Mouse (Mus musculus): ENCODE measurements around the gene Sec24b. TPM values are rescaled to one million over a fixed set of nuclear protein-coding genes. Genes with fewer than 3 reads are reported as not detected.
A peak's percentile ranks its signal among the peaks of the same experiment; 100 is the strongest.

The Sec24b gene
- polyA plus RNA-seq, 2 experiments: 7.8 to 17.1 TPM

DNA sequence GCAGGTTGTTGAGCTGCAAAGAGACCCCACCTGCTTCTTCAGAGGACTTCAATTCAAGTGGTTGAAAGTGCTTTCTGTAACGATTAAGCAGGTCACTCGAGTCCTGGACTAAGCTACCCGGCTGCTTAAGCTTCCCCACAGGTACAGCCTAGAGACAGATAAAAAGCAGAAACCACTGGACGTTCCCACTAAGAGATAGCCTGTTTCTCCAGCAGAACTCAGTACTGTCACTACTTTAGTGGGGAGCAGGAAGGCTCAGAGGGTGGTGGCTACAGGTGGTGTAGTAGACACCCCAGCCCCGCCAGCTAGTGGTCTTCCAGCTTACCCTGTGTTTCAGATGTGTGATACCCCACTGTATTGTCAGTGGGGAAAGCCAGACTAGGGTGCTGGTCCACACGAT lies 19.3 kb upstream of the Sec24b start:
- H3K4me1 ChIP-seq (replicated peaks; ENCODE audit: control insufficient read depth in 2 of 2, insufficient read depth in 2 of 2, low read length in 1 of 2): no peaks in the 10 kb centered on the region
- ATAC-seq (ENCODE audit: insufficient read depth): no peak
- 51% methylated on average over 6 of the region's 6 CpGs for WGBS (ENCODE audit: insufficient replicate concordance)

DNA sequence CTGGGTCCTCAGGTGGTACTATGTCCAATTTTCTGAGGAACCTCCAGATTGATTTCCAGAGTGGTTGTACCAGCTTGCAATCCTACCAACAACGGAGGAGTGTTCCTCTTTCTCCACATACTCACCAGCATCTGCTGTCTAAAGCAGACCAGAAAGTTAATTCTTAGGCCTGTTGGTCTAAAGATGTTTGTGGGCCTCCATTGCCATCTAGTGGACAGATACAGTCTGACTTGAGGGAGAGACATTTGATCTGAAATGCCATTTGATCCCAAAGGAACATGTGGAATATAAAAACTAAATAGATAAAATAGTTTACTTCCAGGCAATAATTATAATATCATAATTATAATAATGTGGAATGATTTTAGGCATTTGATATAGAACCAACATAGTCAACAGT lies 18.4 kb upstream of the Sec24b start:
- no peak for TF ChIP-seq EP300 (IDR thresholded peaks at IDR 0.05; ENCODE audit: low read depth)
- peak; percentile 71 for TF ChIP-seq CTCF (IDR thresholded peaks at IDR 0.05; ENCODE audit: low read depth)
- no peak overlapping the region for H3K27ac ChIP-seq
- no peaks in the 10 kb centered on the region for H3K27me3 ChIP-seq (ENCODE audit: control insufficient read depth, insufficient read depth, low read length)
- no peaks in the 10 kb centered on the region for H3K36me3 ChIP-seq (replicated peaks; ENCODE audit: control insufficient read depth, insufficient read depth, low read depth)
- peak in 1 of 3 experiments; percentile 29 for DNase-seq (ENCODE audit: low read depth in 3 of 3, low spot score in 3 of 3)
- no peaks in the 10 kb centered on the region for H3K4me1 ChIP-seq (replicated peaks; ENCODE audit: control insufficient read depth in 2 of 2, insufficient read depth in 2 of 2, low read length in 1 of 2)
- H3K9me3 ChIP-seq (ENCODE audit: control insufficient read depth, low read length): no peaks in the 10 kb centered on the region
- no peak for ATAC-seq (ENCODE audit: insufficient read depth)
- WGBS (ENCODE audit: insufficient replicate concordance): 8% methylated on average over 1 of the region's 1 CpGs
- no peak overlapping the region for H3K4me2 ChIP-seq (ENCODE audit: low read depth)
- no peak overlapping the region for H3K9ac ChIP-seq (replicated peaks)
- H3K4me3 ChIP-seq (ENCODE audit: insufficient read depth in 1 of 2, low read depth in 2 of 2, low read length in 2 of 2): no peak overlapping the region

More for the DNA sequence above, 19.3 kb upstream of the Sec24b start:
- TF ChIP-seq CTCF (IDR thresholded peaks at IDR 0.05; ENCODE audit: low read depth) (no peak), EP300 (IDR thresholded peaks at IDR 0.05; ENCODE audit: low read depth) (no peak)
- Histone ChIP-seq H3K4me3 (ENCODE audit: insufficient read depth in 1 of 2, low read depth in 2 of 2, low read length in 2 of 2) (no peak overlapping the region), H3K36me3 (replicated peaks; ENCODE audit: control insufficient read depth, insufficient read depth, low read depth) (no peaks in the 10 kb centered on the region), H3K27ac (no peak overlapping the region), H3K27me3 (ENCODE audit: control insufficient read depth, insufficient read depth, low read length) (no peaks in the 10 kb centered on the region), H3K4me2 (ENCODE audit: low read depth) (no peak overlapping the region), H3K9ac (replicated peaks) (no peak overlapping the region), H3K9me3 (ENCODE audit: control insufficient read depth, low read length) (no peaks in the 10 kb centered on the region)
- DNase-seq (ENCODE audit: low read depth in 3 of 3, low spot score in 3 of 3): no peak

DNA sequence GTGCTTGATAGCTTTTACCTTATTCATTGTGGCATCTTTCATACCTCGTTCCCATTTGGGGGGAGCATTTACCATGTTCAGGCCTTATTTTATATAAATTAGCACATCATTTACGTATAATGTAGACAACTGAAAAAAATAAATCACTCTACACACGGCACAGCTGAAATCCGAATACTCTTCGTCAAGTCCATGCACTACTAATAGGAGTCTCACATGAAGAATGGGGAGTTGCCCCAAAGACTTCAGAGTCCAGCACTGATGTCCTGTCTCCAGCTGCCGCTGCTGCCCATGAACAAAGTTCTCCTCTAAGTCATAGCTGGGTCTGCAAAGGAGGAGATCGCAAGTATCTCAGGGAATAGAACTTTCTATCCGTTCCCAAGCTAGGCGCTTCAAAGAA lies 15.9 kb upstream of the Sec24b start:
- 74% methylated on average over 9 of the region's 9 CpGs for WGBS (ENCODE audit: insufficient replicate concordance)
- no peak overlapping the region for H3K4me3 ChIP-seq (ENCODE audit: insufficient read depth in 1 of 2, low read depth in 2 of 2, low read length in 2 of 2)
- H3K27ac ChIP-seq: no peak overlapping the region
- H3K9me3 ChIP-seq (ENCODE audit: control insufficient read depth, low read length): no peaks in the 10 kb centered on the region
- ATAC-seq (ENCODE audit: insufficient read depth) (no peak), DNase-seq (ENCODE audit: low read depth in 3 of 3, low spot score in 3 of 3) (no peak)
- no peaks in the 10 kb centered on the region; a peak in 1 of 4 replicates for H3K4me1 ChIP-seq (replicated peaks; ENCODE audit: control insufficient read depth in 2 of 2, insufficient read depth in 2 of 2, low read length in 1 of 2)
- no peak overlapping the region for H3K4me2 ChIP-seq (ENCODE audit: low read depth)
- TF ChIP-seq CTCF (IDR thresholded peaks at IDR 0.05; ENCODE audit: low read depth): no peak
- no peak overlapping the region for H3K9ac ChIP-seq (replicated peaks)
- no peaks in the 10 kb centered on the region for H3K27me3 ChIP-seq (ENCODE audit: control insufficient read depth, insufficient read depth, low read length)
- H3K36me3 ChIP-seq (replicated peaks; ENCODE audit: control insufficient read depth, insufficient read depth, low read depth): no peaks in the 10 kb centered on the region

DNA sequence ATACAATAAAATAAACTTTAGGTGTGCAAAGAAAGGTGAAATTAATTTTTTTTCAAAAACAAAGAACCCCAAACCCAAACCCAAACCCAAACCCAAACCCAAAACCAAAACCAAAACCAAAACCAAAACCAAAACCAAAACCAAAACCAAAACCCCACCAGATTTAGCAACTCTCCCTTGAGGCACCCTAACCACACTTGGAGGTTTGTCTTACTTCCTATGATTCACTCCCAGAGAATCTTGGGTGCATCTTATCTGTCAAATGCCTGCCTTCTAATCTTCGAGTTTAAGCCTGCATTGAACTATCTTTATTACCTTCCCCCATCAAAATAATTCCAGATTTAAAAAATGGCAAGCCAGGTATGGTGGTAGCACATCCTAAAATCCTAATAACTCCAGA lies 14.4 kb upstream of the Sec24b start:
- H3K4me3 ChIP-seq (ENCODE audit: insufficient read depth in 1 of 2, low read depth in 2 of 2, low read length in 2 of 2): no peak overlapping the region
- H3K4me2 ChIP-seq (ENCODE audit: low read depth): no peak overlapping the region
- H3K27ac ChIP-seq: no peak overlapping the region
- H3K9ac ChIP-seq (replicated peaks): no peak overlapping the region
- DNase-seq (ENCODE audit: low read depth in 3 of 3, low spot score in 3 of 3) (no peak), ATAC-seq (ENCODE audit: insufficient read depth) (no peak)
- TF ChIP-seq EP300 (IDR thresholded peaks at IDR 0.05; ENCODE audit: low read depth): no peak
- TF ChIP-seq CTCF (IDR thresholded peaks at IDR 0.05; ENCODE audit: low read depth): no peak
- H3K9me3 ChIP-seq (ENCODE audit: control insufficient read depth, low read length): no peaks in the 10 kb centered on the region
- no peaks in the 10 kb centered on the region for H3K36me3 ChIP-seq (replicated peaks; ENCODE audit: control insufficient read depth, insufficient read depth, low read depth)
- no peaks in the 10 kb centered on the region; a peak in 1 of 4 replicates for H3K4me1 ChIP-seq (replicated peaks; ENCODE audit: control insufficient read depth in 2 of 2, insufficient read depth in 2 of 2, low read length in 1 of 2)
- WGBS (ENCODE audit: insufficient replicate concordance): 23% methylated on average over 1 of the region's 1 CpGs
- H3K27me3 ChIP-seq (ENCODE audit: control insufficient read depth, insufficient read depth, low read length): no peaks in the 10 kb centered on the region

DNA sequence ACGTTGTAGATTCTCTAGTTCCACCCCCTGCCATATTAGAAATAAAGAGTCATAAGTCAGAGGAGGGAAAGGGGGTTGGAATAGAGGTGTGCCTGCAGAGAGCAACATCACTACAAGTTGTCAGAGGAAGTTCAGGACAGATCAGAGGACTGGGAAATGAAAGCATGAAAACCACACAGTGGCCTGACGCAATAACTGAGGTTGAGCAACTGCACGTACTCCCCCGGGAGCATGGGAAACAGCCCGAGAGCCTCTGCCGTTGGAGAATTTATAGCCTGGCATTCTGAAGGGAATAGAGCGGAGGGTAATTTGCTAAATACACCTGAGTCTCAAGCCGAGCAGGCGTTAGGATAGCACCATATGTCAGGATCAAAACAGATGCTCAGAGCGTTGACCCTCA lies 11.7 kb upstream of the Sec24b start:
- H3K4me1 ChIP-seq (replicated peaks; ENCODE audit: control insufficient read depth in 2 of 2, insufficient read depth in 2 of 2, low read length in 1 of 2): no peaks in the 10 kb centered on the region; a peak in 1 of 4 replicates
- DNase-seq (ENCODE audit: low read depth in 3 of 3, low spot score in 3 of 3): peak in 1 of 3 experiments; percentile 30
- ATAC-seq (ENCODE audit: insufficient read depth): peak; percentile 53
- peak overlapping the region in 1 of 2 experiments; percentile 10; a peak in 1 of 4 replicates for H3K4me3 ChIP-seq (ENCODE audit: insufficient read depth in 1 of 2, low read depth in 2 of 2, low read length in 2 of 2)
- H3K9ac ChIP-seq (replicated peaks): no peak overlapping the region
- H3K9me3 ChIP-seq (ENCODE audit: control insufficient read depth, low read length): no peaks in the 10 kb centered on the region
- WGBS (ENCODE audit: insufficient replicate concordance): 19% methylated on average over 10 of the region's 10 CpGs
- no peaks in the 10 kb centered on the region for H3K36me3 ChIP-seq (replicated peaks; ENCODE audit: control insufficient read depth, insufficient read depth, low read depth)
- TF ChIP-seq EP300 (IDR thresholded peaks at IDR 0.05; ENCODE audit: low read depth) (no peak), CTCF (IDR thresholded peaks at IDR 0.05; ENCODE audit: low read depth) (no peak)
- H3K27me3 ChIP-seq (ENCODE audit: control insufficient read depth, insufficient read depth, low read length): no peaks in the 10 kb centered on the region
- no peak overlapping the region for H3K27ac ChIP-seq
- H3K4me2 ChIP-seq (ENCODE audit: low read depth): peak overlapping the region; percentile 26; the same call in 1 of the 2 replicates
